Mouse (Mus musculus) telencephalon, adult 2 months (tissue): Measurements from ENCODE around the gene Rbmxl1.

Experiments used
- DNase-seq: peaks from one replicate; pipeline ENCODE4 v3.0.0-alpha.2; 2011; ENCODE audit warnings: low read depth, low spot score

Rbmxl1 gene

DNA sequence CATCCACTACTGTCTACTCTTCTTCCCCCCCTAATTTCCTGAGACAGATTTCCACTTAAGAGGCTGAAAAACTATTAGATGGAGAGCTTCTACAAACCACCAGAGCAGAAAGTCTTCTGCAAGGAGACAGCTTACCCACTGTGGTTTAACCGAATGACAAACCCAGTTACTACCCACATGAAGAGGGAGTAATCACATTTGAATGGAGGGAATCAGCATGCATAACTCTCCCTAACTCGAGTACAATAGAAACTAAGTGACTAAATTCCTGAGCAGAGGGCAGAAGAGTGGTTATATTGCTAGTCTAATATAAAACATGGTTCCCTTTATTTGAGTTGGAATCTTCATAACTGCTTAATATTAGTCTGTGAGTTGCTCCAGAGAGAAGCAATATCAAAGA is 15.7 kb downstream of the Rbmxl1 start:
- DNase-seq: no peak

DNA sequence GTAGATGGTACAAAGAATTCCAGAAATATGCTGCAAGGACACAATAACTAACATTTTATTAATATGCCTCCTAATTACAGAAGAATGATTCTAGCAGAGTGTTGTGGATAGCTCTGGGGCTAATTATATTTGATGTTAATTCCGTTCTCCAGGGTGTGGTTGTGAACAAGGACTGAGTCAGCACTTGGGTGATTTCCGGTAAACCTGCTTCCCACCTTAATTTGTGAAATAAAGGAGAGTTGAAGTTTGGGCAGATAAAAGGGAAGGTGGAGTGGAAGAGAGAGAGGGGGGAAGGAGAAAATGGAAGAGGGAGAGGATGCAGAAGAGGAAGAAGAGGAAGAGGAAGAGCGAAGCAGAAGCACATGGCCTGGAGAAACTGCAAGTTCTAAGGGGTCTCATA is 19.0 kb downstream of the Rbmxl1 start:
- no peak for DNase-seq

DNA sequence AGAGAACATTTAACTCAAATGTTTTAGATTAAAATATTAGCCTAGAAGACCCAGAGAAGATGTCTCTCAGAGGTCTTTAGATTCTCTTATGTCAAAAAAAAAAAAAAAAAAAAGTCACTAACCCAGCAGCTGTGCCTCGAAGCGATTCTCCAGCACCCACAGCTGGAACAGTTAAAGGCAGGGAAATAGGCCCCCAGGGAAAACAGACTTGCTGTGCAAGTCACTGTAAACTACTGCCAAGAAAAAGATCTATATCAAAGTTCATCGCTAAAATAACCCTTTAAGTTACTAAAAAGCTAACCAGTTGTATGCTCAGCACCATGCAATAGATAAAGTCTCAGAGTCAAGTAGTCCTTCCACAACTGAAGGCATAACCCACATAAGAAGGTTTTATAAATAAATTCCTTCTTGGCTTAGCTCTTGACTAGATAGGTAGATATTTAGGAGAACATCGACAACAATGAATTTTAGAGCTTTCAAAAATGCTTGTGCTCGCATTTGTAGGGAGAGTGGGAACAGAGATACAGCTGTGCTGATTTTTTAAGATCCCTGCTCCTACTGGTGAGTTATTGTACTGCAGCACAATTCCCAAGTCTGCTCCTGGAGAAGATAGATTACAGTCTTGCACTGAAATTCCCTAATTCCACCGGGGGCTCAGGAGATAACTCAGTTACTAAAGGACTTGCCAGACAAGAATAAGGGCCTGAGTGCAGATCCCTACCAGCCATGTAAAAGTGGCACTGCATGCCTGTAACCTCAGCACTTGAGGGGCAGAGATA is 31.5 kb downstream of the Rbmxl1 start:
- no peak for DNase-seq

DNA sequence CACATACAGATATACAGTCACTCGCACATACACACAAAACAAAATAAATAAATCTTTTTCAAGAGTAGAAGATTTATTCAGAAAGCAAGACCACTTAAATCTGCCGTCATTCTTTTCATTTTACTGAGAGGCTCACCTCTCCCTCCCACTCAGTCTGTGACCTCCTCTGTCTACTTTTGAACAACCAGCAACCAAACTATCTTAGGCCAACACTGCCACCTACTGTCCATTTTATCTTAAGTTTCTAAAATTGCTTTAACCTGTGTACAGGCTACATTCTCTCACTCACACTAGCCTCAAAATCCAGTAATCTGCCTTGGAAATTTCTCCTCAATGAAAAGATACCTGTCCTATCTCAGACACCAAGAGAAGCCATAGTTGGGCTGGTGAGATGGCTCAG is 40.8 kb downstream of the Rbmxl1 start:
- no peak for DNase-seq

DNA sequence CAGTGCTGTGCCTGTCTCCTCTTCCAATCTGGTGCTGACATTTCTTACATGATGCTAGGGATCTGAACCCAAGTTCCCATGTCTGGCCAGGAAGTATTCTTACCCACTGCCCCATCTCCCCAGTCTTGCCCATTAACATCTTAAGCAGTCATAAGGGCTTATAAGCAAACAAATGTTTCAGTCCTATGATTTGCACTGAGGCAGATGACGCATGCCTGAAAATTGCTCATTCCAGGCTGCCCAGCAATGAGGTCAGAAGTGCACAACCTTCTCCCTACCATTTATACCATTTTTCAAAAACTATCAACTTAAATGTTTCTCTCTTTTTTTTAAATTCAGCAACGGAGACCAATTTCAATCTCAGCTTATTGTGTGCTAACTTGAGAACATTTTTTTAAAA is 44.8 kb downstream of the Rbmxl1 start:
- no peak for DNase-seq

DNA sequence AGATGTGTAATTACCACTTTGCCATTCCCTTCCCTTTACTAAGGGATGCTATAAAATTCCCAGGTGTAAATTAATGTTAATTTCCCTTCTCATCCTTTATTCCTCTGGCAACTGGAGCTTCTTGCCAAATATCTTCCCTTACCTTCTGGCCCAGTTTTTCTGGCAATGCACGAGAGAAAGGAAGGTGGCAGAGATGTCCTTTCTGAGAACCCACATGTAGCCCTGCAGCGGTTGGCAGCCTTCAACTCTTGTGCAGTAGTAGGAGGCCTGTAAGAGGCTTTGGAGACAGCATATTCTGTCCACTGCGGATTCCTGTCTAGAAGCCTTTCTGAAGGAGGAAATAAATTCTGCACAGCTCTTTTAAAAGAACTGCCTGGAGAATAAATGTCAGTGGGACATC is 52.3 kb downstream of the Rbmxl1 start:
- DNase-seq: no peak
